Mouse (Mus musculus): Measurements from ENCODE around the gene Aak1.

The Aak1 gene

DNA sequence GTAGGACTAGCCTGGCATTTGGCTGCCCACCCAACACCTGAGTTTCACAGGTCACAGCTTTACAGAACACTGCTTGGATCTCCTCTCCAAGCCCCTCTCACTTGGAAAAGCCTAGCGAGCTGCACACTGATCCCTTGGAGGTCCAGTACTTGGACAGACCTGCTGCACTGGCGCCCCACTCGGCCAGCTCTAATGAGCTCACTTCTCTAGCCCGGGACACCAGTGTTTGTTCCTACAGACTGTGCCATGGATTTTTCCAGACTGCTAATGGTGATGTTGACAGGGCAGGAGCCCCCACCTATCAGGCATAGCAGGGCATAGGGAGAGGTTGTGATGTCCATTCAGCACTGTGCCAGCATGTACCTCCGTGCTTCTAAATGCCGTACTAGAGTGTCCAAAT lies 48.2 kb downstream of the Aak1 start:
- DNase-seq (ENCODE audit: low spot score): no peak

DNA sequence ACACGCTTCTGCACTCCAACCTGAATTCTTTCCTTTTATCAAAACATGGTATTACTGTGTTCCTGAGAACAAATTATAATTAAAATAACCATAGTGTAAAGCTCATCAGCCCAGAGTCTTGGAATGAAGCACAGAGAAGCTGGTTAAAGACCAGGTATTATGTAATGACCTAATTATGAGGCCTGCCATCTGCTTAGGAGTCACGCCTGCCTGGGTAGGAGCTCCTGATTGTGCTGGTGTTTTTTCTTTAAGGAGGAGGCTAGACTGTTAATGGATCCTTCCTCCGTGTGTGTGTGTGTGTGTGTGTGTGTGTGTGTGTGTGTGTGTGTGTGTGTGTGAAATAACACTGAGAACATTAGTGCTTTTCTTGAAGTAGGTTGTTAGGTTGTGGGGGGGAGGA lies 49.7 kb downstream of the Aak1 start:
- no peak for DNase-seq (ENCODE audit: low spot score)

DNA sequence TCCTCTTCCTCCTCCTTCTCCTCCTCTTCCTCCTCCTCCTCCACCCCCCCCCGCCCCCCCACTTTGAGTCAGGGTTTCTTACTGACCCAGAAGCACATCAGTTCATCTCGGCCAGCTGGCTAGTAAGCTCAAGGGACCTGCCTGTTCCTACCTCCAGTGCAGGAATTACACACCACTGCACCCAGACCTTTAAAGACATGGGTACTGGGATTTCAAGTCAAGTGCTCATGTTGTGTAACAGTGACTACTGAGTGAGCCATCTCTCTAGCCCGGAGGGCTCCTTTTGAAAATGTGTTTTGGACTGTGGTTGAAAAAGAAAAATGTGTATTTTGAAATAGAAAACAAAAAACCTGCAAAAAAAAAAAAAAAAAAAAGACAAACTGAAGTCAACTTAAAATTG lies 50.6 kb downstream of the Aak1 start:
- no peak for DNase-seq (ENCODE audit: low spot score)

DNA sequence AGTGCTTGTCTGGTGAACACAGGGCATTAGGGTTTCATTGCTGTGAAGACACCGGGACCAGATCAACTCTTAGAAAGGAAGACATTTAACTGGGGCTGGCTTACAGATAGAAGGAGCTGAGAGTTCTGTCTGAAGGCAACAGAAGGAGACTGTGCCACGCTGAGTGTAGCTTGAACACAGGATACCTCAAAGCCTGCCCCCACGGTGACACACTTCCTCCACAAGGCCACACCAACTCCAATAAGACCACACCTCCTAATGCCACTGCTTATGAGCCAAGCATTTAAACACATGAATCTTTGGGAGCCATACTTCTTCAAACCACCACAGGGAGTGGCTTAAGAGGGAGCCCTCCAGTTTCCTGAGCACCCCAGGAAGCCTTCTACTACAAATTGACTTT lies 51.2 kb downstream of the Aak1 start:
- no peak for DNase-seq (ENCODE audit: low spot score)

DNA sequence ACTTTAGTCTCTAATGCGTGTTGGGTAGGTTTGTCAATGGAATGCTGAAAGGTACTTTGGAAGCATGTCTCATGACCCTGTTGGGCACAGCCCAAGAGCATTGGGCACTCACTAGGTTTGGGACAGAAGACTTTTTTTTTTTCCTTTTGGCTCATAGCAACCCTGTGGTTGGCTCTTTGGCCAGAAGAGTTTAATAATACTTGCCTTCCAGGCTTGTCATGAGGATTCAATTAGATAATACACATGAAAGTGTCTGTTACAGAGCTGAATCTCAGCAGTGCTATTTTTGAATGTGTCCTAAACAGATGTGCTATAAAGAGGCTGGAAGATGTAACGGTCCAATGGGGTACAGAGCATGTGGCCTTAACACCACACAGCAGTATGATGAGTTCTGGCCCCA lies 56.2 kb downstream of the Aak1 start:
- no peak for DNase-seq (ENCODE audit: low spot score)

DNA sequence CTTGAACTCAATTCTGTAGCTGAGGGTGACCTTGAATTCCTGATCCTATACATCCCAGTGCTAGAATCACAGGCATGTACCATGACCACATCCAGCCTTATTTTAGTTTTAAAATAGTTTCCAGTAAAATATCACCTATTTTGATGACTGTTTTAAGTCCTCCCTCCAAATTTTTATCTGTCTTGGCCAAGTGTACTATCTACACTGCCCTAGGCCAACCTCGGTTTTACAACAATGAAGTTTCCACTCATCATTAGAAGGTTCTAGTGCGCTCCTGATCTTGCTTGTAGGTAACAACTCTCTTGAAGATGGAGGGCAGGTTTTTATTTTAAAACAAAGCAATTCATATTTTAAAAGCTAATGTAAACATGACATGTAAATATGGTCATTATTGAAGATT lies 57.9 kb downstream of the Aak1 start:
- DNase-seq (ENCODE audit: low spot score): no peak

DNA sequence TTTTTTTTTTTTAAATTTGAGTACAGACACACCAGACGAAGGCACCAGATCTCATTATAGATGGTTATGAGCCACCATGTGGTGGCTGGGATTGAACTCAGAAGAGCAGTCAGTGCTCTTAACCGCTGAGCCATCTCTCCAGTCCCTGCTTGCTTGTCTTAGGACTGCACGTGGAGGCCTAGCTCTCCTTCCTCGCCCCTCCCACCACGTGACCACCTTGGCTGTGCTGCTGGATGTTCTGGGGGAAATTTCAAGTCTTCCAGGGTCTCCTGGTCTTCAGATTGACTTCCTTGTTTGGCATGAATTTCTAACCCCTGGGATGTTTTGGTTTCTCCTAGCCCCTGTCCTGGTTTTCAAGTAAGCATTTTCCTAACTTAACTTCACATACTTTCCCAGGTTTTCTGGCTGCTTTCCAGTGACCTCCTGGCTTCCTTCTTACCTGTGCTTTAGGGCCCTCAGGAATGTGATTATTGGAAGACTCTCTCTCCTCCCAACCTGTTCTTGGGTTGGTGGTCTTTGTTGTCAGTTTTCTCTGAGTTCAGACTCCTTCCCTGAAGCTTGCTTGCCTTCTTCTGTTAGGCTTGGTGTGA lies 59.3 kb downstream of the Aak1 start:
- no peak for DNase-seq (ENCODE audit: low spot score)

DNA sequence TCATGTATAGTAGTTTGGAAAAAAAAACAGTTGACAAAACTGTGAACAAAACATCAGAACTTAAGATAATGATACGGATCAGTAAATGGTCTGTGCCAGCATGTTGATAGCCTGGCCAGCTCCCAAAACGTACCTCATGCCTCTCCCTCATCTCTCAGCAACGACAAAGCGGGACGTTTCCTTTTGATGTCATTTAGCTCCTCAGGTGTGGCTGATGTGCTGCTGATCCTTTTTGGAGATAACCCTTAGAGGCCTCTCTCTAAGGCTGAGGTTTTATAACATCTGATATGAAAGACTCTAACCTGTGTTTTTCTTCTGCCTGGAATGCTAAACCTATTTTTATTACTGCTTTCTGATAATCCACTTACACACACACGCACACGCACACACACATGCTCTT lies 60.6 kb downstream of the Aak1 start:
- no peak for DNase-seq (ENCODE audit: low spot score)

DNA sequence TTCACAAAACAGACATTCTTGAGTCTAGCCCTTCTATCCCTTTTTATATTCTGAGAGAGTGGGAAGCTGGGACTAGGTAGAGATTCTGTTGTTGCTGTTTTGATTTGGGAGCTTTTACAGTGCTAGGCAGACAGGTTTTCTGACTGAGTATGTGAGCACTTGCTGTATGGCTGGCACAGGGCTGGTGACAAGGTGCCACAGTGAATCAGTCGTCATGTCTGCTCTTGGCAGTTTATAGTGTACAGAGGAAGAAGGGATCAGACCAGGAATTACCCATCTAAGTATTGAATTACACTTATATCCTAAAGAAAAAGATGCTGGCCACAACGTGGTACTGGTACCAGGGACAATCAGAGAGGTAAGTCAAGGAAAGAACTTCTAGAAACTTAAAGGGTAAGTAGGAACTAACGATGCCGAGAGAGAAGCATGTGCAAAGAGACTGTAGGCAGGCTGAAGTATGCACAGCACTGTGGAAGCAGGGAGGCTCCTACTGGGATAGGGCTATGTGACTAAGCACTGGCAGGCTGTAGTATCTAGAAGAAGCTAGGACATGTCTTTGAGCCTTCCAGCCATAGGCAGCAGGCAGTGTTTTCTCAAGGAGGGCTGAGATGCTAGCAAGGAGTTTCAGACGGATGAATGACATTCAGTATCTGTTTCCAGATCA lies 67.0 kb downstream of the Aak1 start:
- no peak for DNase-seq (ENCODE audit: low spot score)

DNA sequence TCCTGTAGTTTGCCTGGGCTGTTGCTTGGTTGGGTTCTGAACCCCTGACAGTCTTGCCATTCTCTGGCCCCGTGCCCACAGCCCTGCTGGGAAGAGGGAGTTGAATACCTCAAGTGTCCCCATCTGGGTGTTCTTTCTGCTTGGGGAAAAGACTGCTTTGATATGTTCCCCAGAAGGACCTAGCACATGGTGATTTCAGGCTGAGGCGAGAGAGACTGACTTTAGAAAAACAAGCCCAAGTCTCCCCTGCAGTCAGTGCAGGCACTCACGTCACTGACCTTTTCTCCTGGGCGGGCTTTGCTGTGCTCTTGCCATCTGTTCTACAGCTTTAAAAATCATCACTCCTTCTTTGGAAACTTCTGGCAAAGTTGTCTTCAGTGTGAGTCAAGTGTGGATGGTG lies 67.9 kb downstream of the Aak1 start:
- peak; percentile 28 for DNase-seq (ENCODE audit: low spot score)

DNA sequence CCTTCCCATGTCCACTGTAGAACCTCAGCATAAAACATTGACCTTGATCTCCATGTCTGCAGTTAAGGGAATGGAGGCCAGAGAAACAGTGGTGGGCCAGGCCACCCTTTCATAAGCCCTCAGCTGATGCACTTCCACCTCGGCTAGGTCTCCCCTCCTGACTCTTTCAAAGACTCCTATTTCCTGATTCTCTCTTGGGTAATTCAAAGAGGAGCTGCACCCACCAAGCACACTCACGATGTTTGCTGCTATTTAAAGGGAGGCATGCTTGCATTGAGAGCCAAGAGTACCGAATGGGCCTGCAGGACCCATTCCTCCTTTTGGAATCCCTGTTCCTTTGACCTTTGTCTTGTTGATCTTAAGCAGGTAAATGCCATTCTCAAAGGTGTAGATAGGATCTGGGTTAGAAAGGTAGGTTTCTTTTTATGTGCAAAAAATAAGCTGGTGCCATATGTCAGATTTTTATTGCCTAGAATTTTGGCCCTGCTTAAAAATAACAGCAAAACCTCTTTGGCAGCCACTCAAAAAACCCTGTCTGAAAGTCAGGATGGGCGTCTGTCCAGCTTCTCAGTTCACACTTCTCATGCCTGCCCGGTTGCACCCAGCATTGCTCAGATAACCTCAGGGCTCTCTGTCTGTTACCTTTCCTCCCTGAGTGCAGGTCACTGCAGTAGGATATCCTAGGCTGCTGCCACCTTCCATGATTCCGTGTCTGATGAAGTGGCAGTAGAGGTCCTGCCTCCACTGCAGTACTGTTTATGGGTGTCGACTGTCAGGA lies 68.9 kb downstream of the Aak1 start:
- DNase-seq (ENCODE audit: low spot score): peak; percentile 39

DNA sequence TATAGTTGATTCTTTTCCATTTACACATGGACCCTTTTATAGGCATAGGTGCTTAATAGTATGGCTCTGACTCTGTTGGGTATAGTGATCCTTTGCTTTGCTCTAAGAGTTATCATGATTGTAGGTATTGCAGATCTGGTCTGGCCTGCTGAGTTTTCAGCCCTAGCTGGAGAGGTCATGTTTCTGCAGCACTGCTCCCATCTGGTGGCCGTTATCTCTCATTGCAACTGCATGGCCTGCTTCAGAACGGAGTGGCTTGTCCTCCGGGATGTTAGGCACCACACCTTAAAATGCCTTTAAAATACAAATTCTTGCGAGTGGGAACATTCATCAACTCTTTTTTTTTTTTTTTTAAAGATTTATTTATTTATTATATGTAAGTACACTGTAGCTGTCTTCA lies 72.6 kb downstream of the Aak1 start:
- DNase-seq (ENCODE audit: low spot score): peak; percentile 54

DNA sequence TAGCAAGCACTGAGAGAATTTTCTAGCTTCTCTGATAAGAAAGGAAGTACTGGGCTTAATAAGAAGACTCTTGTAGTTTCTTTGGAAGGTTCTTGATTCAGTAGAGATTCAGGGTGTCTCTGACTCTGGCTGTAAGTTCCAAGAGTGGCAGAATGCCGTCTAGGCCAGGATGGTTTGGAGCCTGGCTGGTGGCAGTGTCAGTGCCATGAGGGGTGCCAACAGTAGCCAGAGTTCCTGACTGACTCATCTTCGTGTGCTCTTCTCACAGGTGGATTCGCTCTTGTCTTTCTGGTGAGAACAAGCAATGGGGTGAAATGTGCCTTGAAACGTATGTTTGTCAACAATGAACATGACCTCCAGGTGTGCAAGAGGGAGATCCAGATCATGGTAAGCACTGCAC lies 75.4 kb downstream of the Aak1 start:
- DNase-seq (ENCODE audit: low spot score): no peak

DNA sequence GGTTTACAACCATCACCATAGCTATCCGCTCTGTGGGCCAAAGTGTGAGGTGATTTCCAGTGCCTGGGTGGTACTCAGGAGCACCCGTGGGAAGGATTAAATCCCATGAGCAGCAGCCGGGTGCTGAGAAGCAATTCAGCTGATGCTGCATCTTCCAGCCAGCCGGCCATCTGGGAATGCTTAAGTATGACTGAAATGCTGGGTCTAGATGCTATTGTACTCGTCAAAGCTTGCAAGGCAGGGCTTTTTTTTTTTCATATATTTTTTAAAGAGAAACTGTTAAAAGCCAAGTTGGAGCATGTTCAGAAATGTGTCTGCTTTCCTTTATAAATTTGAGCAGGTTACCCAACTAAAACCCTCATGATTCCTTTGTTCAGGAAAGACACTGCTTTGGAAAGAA lies 85.2 kb downstream of the Aak1 start:
- DNase-seq (ENCODE audit: low spot score): no peak

DNA sequence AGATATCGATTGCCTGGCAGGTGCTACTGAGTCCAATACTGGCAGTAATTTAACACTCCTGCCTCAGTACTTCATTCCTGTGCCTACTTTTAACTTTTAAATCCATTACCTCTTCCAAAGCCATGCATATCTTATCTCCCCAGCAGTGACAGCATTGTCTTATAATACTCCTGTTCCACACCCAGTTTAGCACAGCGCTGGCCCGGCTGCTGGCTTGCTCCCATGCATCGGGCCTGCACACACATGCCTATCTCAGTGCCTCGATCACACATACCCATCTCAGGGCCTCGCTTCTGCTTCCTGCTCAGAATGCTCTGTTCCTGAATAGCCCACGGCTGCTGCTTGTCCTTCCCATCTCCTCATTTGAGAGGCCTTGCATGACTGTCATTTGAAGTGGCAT lies 90.5 kb downstream of the Aak1 start:
- DNase-seq (ENCODE audit: low spot score): peak; percentile 16

DNA sequence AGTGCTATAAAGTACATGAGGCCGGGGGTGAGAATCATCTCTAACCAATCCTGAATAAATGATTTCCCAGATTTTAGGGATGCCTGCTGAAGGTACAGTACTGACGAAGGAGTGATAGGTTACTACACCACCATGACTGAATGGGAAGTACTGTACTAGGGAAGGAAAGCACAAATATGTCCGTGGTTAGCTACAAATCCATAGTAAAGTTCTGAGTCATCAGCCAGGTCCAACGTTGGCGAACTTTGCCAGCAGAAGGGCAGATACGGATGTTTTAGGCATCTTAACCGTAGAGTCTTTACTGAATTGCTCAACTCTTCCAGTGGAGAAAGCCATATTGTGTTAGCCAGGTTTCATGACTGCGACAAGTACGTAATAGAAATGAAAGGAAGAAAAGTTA lies 91.6 kb downstream of the Aak1 start:
- DNase-seq (ENCODE audit: low spot score): no peak

DNA sequence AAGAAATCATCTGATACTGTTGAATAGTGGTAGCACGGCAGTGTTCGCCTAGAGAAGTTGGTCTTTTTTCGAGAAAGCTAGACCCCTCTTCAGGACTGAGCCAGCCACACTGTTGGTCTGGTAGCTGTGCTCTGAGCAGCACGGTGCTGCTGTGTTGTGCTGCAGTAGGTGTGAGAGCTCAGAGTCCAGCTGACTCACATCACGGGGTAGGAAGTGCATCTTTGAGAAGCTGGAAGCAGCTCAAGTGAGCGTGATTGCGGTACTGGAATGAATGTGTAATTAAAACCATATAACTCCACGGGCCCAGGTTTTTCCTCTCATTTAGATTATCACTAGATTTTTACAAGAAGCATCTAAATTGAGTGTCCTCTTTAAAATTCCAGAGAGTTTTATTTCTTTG lies 97.8 kb downstream of the Aak1 start:
- peak; percentile 7 for DNase-seq (ENCODE audit: low spot score)

DNA sequence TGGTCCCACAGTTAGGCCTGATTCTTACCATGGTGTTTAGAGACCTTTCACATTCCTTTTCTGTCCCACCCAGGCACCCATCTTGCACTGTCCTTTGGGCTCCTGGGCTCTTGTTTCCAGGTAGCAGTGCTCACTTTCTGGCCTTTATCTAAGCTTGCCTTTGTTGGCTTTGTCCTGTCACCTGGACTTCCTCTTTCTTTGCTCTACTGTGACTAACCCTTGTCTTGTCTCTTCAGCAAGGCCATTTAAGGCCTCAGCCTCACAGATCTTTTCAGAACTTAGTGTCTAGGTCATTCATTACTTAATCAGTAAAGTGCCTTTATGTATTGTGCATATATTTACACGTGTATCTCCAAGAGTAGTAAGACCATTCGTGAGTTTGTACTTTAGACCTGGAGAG lies 99.4 kb downstream of the Aak1 start:
- DNase-seq (ENCODE audit: low spot score): no peak

DNA sequence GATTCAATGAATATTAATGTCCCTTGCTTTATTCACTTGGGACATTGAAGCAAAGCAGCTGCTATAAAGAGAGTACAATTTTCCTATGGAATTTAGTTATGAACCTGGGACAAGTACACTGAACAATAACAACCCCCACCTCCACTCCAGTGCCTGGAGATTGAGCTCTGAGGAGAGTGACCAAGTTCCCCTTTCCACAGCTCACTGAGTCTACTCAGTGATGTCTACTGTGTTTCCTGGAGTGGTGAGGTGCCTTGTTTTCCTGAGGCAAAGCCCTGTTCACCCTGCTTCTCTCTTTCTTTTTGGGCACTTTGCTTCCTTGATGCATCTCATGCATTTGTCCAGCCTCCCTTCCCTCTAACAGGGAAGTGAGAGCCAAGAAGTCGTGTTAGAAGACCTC lies 100.8 kb downstream of the Aak1 start:
- DNase-seq (ENCODE audit: low spot score): no peak

DNA sequence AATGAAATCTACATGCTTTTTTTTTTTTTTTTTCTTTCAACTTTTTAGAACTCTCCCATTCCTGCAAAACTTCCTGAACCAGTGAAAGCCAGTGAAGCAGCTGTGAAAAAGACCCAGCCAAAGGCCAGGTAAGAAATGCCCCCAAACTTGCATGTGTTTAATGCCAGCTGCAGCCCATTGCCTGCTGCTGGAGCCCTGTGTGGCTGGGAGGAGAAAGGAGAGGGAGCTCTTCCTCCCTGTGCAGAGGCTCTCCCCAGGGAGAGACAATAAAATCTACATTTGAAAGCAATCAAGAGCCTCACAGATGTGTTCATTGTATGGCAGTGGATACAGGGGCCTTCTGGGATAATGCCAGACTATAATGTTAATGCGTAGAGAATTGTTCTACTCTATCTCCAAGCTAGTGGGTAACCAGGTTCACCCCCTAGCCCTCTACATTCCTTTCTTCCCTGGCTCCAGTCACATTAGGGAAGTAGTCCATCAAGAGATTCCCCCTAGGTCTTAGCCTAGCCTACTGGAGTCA lies 101.5 kb downstream of the Aak1 start:
- DNase-seq (ENCODE audit: low spot score): no peak

DNA sequence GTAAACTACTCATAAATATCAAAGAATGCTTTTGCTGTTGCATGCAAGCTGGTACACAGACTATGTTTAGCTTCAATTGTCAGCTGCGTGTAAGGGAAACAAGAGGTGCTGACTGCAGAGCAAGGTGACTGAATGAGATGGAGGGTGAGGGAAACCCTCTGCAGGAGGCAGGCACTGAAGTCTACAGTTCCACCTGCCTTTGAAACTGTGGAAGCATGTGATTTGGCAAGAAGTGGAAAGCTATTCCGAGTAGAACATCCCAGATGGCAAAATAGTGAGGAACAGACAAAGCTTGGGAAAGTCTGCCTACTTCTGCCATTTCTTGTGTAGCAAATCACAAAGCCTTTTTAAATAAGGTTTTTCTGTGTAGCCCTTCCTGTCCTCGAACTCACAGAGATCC lies 106.4 kb downstream of the Aak1 start:
- no peak for DNase-seq (ENCODE audit: low spot score)

DNA sequence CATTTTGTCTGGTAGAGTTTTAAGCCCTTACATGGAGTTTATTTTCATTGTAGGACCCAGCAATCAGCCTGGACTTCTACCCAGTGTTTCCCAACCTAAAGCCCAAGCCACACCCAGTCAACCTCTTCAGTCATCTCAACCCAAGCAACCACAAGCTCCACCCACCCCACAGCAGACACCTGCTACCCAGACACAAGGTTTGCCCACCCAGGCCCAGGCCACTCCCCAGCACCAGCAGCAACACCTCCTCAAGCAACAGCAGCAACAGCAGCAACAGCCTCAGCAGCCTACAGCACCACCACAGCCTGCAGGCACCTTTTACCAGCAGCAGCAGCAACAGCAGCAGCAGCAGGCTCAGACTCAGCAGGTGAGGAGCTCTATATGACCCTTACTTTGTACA lies 106.9 kb downstream of the Aak1 start:
- DNase-seq (ENCODE audit: low spot score): no peak

DNA sequence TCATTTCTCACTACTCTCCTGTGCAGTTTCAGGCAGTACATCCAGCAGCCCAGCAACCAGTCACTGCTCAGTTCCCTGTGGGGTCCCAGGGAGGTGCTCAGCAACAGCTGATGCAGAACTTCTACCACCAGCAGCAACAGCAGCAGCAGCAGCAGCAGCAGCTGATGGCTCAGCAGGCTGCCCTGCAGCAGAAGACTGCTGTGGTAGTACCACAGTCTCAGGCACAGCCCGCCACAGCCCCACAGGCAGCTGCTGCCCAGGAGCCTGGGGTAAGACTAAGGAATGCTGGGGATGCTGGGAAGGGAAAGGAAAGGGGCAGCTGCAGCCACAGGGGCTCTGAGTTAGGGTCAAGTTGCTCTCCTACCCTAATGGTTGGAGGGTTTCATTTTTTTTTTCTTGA lies 109.7 kb downstream of the Aak1 start:
- no peak for DNase-seq (ENCODE audit: low spot score)

All from urinary bladder, postnatal 14 days (tissue).